Mouse (Mus musculus): ENCODE data around the gene Gvin1. TPM values are rescaled to one million over a fixed set of nuclear protein-coding genes. Genes with fewer than 3 reads are reported as not detected.
A peak's percentile ranks its signal among the peaks of the same experiment; 100 is the strongest.
"Not testable (repeated sequence)": the region's sequence is repeated elsewhere in the genome, so short reads cannot be mapped to it uniquely, and the experiment has no call there.

Gene Gvin1
- 10 to 100 TPM in 1 of 2 experiments, 1 to 10 TPM in 1; 7.2 to 14.9 TPM for total RNA-seq (2021)

GRCm38 (mm10) chr7:106215177-106215576 lies at the start of gene Gvin1:
Gvin1 (minus strand) TSS chr7:106215326.
- peak; percentile 5 to 11 for DNase-seq
- intact Hi-C loops (cut with DNase I), result not testable (repeated sequence)

GRCm38 (mm10) chr7:106251844-106252517 lies 36.9 kb upstream of the Gvin1 start:
- no peak for DNase-seq
- intact Hi-C loops (cut with DNase I), result no loop called here

- no peak for DNase-seq
- intact Hi-C loops (cut with DNase I), result no loop called here
These were observed 33.8 kb upstream of the Gvin1 start for GRCm38 (mm10) chr7:106248922-106249321.

DNA sequence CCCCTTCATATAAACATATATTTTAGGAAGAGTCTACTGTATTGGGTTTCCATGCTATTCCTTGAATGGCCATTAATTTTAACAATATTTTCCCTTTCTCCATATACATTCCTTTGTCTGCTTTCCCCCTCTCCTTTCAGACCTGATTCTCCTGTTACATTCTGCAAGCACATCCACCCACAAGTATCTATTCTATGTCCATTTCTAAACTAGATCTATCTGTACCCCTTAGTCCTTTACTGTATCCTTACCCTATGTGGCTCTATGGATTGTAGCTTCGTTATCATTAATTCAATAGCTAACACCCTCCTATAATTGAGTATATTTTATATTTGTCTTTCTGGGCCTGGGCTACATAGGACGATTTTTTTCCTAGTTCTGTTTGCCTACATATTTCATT lies 33.1 kb upstream of the Gvin1 start:
- DNase-seq, result no peak
- intact Hi-C loops (cut with DNase I), result no loop called here

DNA sequence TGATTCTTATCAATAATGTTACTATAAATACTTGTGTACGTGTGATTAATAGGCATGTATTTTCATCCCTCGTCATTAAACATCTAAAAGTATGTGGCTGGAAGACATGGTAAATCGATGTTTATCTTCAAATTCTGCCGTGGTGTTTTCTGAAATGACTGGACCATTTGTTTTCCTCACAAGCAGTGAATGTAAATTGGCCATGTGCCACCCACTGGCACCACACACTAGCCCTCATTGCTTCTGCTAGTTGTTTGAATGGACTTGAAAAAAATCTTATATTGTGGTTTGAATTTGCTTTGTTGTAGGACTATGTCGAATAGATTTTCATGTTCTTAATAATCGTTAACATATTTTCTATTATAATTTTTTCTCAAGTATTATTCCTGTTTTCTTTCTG lies 30.5 kb upstream of the Gvin1 start:
- intact Hi-C loops (cut with DNase I), result no loop called here
- no peak for DNase-seq

DNA sequence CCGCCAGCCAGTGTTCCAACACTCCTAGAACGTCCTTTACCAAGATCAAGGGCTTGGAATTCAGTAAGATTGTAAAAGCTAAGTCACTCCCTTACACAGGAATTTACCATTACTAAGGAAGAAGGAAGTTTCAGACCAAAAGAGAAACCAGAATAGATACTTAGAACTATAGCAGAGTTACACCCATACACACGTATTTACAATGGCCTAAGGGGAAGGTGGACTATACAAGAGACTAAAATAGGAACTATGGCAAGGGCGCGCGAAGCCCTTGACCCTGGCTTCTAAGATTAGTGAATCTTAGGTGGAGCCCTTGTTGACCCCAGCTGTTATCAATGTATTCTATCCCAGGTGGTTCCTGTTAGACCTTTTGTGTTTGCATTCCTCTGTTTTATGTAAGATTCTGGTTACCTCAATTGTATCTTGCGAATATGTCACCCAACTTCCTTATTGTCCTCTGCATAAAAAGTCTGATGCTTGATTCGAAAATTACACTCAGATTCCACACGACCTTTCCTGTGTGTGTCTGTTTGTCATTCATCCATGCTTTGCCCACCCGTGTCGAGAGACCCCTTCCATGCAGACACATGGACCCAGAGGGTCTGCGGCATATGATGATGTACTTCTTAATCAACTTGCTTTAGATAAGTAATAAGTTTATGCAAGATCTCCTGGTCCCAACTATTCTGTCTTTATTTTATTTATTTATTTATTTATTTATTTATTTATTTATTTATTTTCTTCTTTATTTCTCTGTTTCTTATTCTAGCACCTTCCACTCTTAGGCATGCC lies 25.6 kb upstream of the Gvin1 start:
- DNase-seq; intact Hi-C loops (cut with DNase I): not testable (repeated sequence)

DNA sequence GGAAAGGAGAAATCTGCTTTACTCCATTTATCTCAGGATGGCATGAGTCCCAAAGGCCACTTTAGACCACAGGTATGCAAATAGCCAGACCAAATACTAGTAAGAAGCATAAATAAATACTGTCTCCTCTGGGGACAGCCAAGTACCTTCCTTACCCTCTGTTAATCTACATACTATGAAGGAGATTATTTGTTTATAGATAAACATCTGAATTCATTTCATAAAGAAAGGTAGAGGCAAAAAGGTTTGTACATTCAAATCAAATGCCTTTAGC lies 22.0 kb upstream of the Gvin1 start:
- DNase-seq, result no peak
- intact Hi-C loops (cut with DNase I), result loop anchor here (10.0 kb wide), 1 partner anchor 278 kb away; no protein-coding TSS in a partner anchor

DNA sequence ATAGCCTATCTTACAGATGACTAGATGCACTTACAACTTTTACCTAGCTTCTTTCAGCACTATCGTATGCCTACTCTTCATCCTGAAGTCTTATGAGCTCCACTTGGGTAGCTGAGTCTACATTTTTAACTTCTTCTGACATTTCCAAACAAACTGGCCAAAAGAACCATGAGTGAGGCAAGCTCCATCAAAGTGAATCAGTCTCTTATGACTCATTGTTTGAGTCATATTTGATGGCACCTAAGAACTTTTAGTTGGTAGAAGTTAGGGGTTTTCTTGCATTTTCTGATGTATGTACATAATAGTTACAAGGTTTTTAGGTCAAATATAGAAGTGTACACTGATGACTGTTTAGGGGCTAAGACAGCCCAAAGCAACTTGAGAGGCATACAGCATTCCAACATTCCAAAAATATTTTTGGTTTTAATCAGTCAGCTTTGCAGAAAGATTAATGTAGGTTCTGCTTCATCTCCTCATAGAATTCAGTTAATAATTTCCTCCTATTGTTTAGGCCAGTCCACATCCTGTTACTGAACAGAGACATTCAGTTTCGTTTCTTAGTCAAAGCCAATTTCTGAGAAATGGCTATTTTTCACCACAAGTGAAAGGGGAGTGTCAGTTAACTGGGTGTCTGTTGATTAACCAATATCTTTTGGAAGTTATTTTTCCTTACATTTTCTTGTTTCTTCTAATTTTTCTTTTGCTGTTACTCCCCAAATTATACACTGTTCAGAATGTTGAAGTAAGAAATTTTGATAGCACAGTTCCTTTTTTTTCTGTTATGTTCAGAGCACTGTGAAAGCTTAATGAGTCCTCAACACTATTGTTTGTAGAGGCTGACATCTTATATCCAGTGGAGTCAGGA lies 21.4 kb upstream of the Gvin1 start:
- intact Hi-C loops (cut with DNase I), result loop anchor here (10.0 kb wide), 1 partner anchor 278 kb away; no protein-coding TSS in a partner anchor
- DNase-seq, result no peak

DNA sequence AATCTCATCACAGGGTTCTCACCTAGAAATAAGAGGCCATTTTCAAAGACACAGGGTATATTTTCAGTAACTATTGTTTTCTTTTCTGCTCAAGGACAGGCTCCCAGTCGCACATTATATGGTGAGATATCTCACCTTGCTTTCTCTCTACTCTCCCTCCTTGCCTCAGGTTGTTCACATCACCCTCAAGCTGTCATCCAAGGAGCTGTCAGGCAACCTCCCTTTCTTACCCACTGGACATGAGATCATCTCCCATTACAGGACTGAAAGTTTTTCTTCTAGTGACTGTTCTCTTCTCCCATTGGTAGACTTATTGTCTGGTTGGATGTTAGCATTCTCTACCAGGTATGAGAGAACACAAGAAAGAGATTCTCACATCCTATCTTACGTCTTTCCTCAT lies 20.5 kb upstream of the Gvin1 start:
- intact Hi-C loops (cut with DNase I), result loop anchor here (10.0 kb wide), 1 partner anchor 279 kb away; no protein-coding TSS in a partner anchor

GRCm38 (mm10) chr7:106215910-106216309 lies 784 bp upstream of the Gvin1 start:
- DNase-seq; intact Hi-C loops (cut with DNase I): not testable (repeated sequence)

More for the DNA sequence above, 20.5 kb upstream of the Gvin1 start:
- no peak for DNase-seq

DNA sequence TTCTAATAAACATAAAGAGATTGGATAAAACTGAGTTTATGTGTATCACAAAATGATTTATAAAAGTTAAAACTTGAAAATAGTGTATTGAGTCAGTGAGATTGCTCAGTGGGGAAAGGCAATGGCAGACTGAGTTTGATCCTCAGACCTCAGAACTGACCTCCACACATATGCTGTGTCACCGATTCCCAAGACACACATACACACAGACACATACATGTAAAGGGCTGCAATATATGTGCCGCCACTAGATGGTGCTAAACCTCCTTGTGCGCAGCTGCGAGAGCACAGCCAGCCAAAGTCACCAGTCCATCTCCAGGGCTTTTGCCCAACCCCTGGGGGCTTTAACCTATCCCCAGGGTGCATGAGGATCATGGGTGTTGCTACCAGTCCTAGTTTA lies 1.4 kb downstream of the Gvin1 start:
- intact Hi-C loops (cut with DNase I); DNase-seq: not testable (repeated sequence)

DNA sequence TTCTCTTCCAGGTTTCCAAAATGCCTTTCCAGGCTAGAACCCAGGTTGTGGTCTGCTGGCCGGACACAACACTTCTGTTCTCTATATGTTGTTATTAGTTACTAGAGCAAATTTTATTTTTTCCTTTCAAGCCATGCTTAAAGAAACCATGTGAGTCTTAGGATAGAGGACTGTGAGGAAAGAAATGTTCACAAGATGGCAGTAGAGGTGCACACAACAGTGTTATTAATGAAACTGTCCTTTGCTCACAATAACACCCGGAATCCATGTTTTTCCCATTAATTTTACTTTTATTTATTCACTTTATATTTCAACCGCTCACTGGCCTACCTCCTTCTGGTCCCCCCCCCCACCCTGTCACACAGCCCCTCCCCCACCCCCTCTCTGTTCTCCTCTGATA lies 8.5 kb downstream of the Gvin1 start:
- DNase-seq; intact Hi-C loops (cut with DNase I): not testable (repeated sequence)

- intact Hi-C loops (cut with DNase I); DNase-seq: not testable (repeated sequence)
These were observed 38.1 kb downstream of the Gvin1 start for GRCm38 (mm10) chr7:106177065-106177464.

- intact Hi-C loops (cut with DNase I); DNase-seq: not testable (repeated sequence)
These were observed 69.9 kb downstream of the Gvin1 start for GRCm38 (mm10) chr7:106145013-106145754.

- DNase-seq; intact Hi-C loops (cut with DNase I): not testable (repeated sequence)
These were observed 73.8 kb downstream of the Gvin1 start for GRCm38 (mm10) chr7:106141128-106141895.

DNA sequence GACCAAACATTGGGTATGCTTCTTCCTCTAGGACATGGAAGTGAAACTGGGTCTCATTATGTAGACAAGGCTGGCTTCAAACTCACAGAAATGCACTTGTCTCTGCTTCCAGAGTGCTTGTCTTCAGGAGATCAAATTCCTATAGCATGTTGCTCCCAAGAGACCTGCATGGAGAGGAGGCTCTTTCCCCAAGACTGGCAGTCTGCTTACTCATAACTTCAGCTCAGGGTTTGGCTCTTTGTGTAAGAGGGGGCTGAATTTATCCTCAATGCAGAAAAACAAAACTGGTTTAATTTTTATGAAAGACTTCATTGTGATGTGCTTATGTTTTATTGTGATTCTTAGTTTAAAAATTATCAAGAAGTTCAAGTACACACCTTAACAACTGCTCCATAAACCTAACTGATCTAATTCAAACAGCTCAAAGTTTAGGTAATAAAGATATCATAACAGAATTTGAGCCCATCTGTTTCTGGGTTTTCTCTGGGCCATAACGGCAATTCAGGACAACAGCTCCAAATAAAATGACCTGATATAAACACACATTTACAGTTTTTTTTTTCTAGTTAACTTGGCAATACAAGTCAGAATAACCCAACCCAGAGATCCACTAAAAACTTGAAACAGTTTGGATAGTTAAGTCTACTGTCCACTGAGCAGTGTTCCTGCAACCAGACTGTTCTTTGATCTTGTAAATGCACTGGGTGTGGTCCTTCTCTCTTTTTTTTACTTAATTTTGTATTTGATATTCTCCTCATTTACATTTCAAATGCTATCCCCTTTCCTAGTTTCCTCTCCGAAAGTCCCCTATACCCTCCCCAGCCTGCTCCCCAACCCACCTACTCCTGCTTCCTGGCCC lies 97.8 kb downstream of the Gvin1 start:
- DNase-seq; intact Hi-C loops (cut with DNase I): not testable (repeated sequence)
